Mouse (Mus musculus) hindbrain, embryonic 11.5 days (tissue): Measurements from ENCODE around the gene Col13a1. TPM values are rescaled to one million over a fixed set of nuclear protein-coding genes. Genes with fewer than 3 reads are reported as not detected.
A peak's percentile ranks its signal among the peaks of the same experiment; 100 is the strongest.

Experiments used
- ATAC-seq: fragments of 200-750 bp; cut with Nextera tagmentation; 2 replicates; pipeline ENCODE4 v1.8.0; 2017; ENCODE audit warnings: mild to moderate bottlenecking, moderate TSS enrichment, moderate library complexity; ENCODE audit not compliant: low FRiP score
- DNase-seq: peaks from one replicate; pipeline ENCODE4 v3.0.0-alpha.2; 2015; ENCODE audit warnings: low spot score
- H3K27ac ChIP-seq: fragments of 300-500 bp; sonication (generic); 2 replicates; pipeline ENCODE4 v1.5.1; 2014; ENCODE audit warnings: mild to moderate bottlenecking, low read depth, low read length
- H3K27me3 ChIP-seq: fragments of 300-500 bp; sonication (generic); 2 replicates; pipeline ENCODE4 v1.6.1; 2014; ENCODE audit warnings: mild to moderate bottlenecking, low read length, moderate library complexity, mixed read lengths; ENCODE audit not compliant: control insufficient read depth, insufficient read depth
- H3K36me3 ChIP-seq: fragments of 300-500 bp; sonication (generic); 2 replicates; pipeline ENCODE4 v1.6.1; 2014; ENCODE audit warnings: mild to moderate bottlenecking, low read length, moderate library complexity, mixed read lengths; ENCODE audit not compliant: control insufficient read depth, insufficient read depth
- H3K4me1 ChIP-seq: fragments of 300-500 bp; sonication (generic); replicated peaks from 2 replicates; pipeline ENCODE4 v1.6.1; 2014; ENCODE audit warnings: low read length, mixed read lengths; ENCODE audit not compliant: control insufficient read depth, insufficient read depth
- H3K4me2 ChIP-seq: fragments of 300-500 bp; sonication (generic); replicated peaks from 2 replicates; pipeline ENCODE4 v1.6.1; 2014; ENCODE audit warnings: mild to moderate bottlenecking, low read depth, low read length
- H3K4me3 ChIP-seq: fragments of 300-500 bp; sonication (generic); 2 replicates; pipeline ENCODE4 v1.5.1; 2014; ENCODE audit warnings: low read depth, low read length
- H3K9ac ChIP-seq: fragments of 300-500 bp; sonication (generic); 2 replicates; pipeline ENCODE4 v1.6.1; 2014; ENCODE audit warnings: low read depth, low read length
- H3K9me3 ChIP-seq: fragments of 300-500 bp; sonication (generic); 2 replicates; pipeline ENCODE4 v1.6.1; 2016; ENCODE audit warnings: low read length; ENCODE audit not compliant: control insufficient read depth
- WGBS: fragments of 180-500 bp; shearing (Covaris S2); extraction: QIAGEN DNeasy Blood & Tissue Kit; methylation state at CpG from one replicate; pipeline ENCODE4 v1.1.7; 2014; 5-methylcytosine and 5-hydroxymethylcytosine counted together
- polyA plus RNA-seq: library from polyadenylated mRNA; unstranded; fragments of >200 nt; fragmentation: Nextera tagmentation; extraction: Ambion mirVana; gene quantifications from 2 replicates; pipeline ENCODE4 v1.2.1, GENCODE M21; 2014

Gene Col13a1
- polyA plus RNA-seq, 1 experiment from 2014 or later: 1.5 TPM

DNA sequence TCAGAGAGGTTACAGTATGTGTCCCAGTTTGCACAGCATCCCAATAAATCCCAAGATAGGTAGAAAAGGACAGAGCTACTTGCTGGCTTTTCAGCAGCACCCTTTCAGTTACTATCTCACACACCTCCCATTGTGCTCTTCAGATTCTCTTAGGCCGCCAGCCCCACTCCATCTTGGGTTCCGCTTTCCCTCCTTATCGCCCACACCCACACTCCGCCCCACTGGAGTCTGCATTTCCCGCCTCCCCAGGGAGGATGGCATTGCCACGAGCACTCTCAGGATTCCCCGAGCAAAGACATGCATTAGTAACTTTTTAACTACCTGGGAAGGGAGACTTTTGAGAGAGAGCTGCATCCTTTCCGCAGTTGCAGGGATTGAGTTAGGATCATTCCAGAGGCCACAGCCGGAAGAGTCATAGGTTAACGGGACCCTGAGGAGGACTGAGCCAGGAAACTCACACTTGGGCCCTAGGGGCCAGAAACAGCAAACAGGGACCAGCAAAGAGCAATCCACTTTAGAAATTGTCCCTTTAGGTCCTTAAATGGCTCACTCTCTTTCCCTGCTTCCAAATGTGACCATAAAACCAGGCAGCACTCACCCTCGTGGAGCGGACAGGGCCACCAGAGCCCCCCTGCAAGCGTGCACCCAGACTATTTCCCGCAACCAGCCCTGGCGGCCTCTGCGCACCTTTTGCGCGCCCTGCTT lies 1.4 kb downstream of the Col13a1 start:
- DNase-seq (peak; percentile 12), ATAC-seq (no peak)
- peaks cover 6% of the 10 kb centered on the region; the same call in 1 of the 2 replicates for H3K4me1 ChIP-seq
- H3K36me3 ChIP-seq: no peaks in the 10 kb centered on the region
- H3K4me2 ChIP-seq: peak overlapping the region; percentile 87
- H3K4me3 ChIP-seq: peak overlapping the region; percentile 25
- 5% methylated on average over 18 of the region's 18 CpGs for WGBS
- H3K27ac ChIP-seq: no peak overlapping the region
- no peaks in the 10 kb centered on the region for H3K9me3 ChIP-seq
- H3K27me3 ChIP-seq: peaks cover 52% of the 10 kb centered on the region
- H3K9ac ChIP-seq: peak overlapping the region; percentile 29; the same call in 1 of the 2 replicates

DNA sequence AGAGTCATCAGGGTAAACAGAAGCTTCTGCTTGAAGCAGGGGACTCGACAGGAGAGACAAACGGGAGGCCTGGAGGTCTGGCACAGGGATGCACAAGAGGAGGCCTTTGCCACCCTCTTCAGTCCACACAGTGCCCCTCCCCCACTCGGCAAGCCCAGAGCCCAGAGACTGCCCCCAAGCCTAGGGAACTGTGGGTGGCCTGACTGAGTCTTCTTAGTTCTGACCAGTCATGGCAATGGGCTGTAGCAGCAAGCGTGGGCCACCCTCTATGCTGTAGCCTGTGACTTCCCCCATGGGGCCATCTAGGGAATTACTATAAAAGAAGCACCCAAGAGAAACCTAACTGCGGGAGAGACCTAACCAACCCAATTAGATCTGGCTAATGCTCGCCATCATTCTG lies 1.9 kb downstream of the Col13a1 start:
- DNase-seq (peak; percentile 25), ATAC-seq (no peak)
- Histone ChIP-seq H3K27ac (no peak overlapping the region), H3K36me3 (no peaks in the 10 kb centered on the region), H3K9ac (no peak overlapping the region), H3K4me2 (no peak overlapping the region), H3K27me3 (peaks cover 52% of the 10 kb centered on the region), H3K9me3 (no peaks in the 10 kb centered on the region), H3K4me3 (no peak overlapping the region), H3K4me1 (peaks cover 6% of the 10 kb centered on the region; the same call in 1 of the 2 replicates)
- 4% methylated on average over 6 of the region's 6 CpGs for WGBS

DNA sequence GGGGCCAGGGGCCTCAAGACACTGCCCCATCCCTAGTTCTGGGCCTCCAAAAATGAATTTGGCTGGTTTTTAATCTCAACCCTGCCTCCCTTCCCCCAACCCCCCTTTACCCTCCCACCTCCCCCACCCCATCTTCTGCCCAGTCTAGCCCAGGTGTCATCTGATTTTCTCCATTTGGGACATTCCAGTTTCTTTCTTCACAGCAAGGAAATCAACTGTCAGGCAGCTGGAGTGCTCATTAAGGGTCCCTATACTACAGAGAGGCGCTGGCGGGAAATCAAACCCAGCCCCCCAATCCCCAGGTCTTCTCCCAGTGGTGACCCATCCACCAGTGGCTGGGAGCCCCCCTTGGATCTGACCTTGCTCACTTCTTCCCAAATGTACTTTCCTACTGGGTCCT lies 4.3 kb downstream of the Col13a1 start:
- no peak overlapping the region for H3K27ac ChIP-seq
- peaks cover 6% of the 10 kb centered on the region; the same call in 1 of the 2 replicates for H3K4me1 ChIP-seq
- WGBS: 73% methylated on average over 2 of the region's 2 CpGs
- H3K9me3 ChIP-seq: no peaks in the 10 kb centered on the region
- no peak overlapping the region for H3K4me3 ChIP-seq
- ATAC-seq: no peak
- no peaks in the 10 kb centered on the region for H3K36me3 ChIP-seq
- no peak overlapping the region for H3K9ac ChIP-seq
- DNase-seq: no peak
- no peak overlapping the region for H3K4me2 ChIP-seq
- peaks cover 40% of the 10 kb centered on the region for H3K27me3 ChIP-seq

DNA sequence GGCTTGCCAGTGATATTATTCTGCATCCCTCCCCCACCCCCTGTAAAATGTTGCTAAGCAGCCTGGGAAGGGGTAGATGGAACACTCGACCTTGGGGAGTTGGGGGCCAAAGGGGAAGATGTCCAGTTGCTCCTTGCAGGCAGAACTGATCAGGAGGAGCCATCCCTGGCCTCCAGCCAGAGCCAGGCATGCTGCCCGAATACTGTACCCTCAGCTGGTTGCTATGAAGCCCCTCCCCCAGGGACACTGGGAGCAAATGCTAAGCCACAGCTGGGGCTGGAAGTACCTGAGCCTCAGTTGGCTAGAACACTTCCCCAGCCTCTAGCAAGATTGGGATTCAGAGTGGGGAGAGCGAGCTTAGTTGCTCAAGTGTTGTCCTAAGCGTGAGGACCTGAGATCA lies 6.9 kb downstream of the Col13a1 start:
- peaks cover 15% of the 10 kb centered on the region for H3K27me3 ChIP-seq
- H3K9ac ChIP-seq: no peak overlapping the region
- no peaks in the 10 kb centered on the region for H3K36me3 ChIP-seq
- no peak overlapping the region for H3K27ac ChIP-seq
- no peak overlapping the region for H3K4me3 ChIP-seq
- no peaks in the 10 kb centered on the region for H3K4me1 ChIP-seq
- no peaks in the 10 kb centered on the region for H3K9me3 ChIP-seq
- ATAC-seq (no peak), DNase-seq (no peak)
- 20% methylated on average over 4 of the region's 4 CpGs for WGBS
- H3K4me2 ChIP-seq: no peak overlapping the region

DNA sequence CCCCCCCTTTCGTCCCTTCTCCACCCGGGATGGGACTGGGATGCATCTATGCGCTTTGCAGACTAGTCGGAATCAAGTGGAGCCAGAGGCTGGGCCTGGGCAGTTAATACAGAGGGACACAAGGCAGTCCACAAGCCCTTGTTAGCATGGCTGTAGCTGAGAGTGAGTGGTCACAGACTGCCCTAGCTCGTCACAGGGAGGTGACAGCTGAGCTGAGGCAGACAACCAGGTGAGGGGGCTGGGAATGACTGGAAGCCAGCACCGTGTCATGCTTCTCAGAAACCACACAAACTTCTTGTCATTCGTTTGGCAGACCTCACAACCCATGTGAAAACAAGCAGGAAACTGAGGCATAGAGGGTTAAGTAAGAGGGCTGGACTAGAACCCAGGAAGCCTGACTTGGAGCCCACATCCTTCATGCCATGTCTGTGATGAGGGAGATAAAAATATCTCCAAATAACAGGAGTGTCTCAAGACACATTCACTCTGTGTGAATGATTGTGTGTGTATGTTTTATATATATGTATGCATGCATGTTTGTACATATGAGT lies 10.8 kb downstream of the Col13a1 start:
- Histone ChIP-seq H3K27ac (no peak overlapping the region), H3K9ac (no peak overlapping the region), H3K4me3 (no peak overlapping the region), H3K4me1 (no peaks in the 10 kb centered on the region), H3K36me3 (no peaks in the 10 kb centered on the region), H3K4me2 (no peak overlapping the region), H3K27me3 (no peaks in the 10 kb centered on the region), H3K9me3 (no peaks in the 10 kb centered on the region)
- ATAC-seq (no peak), DNase-seq (no peak)
- WGBS: 81% methylated on average over 7 of the region's 7 CpGs

DNA sequence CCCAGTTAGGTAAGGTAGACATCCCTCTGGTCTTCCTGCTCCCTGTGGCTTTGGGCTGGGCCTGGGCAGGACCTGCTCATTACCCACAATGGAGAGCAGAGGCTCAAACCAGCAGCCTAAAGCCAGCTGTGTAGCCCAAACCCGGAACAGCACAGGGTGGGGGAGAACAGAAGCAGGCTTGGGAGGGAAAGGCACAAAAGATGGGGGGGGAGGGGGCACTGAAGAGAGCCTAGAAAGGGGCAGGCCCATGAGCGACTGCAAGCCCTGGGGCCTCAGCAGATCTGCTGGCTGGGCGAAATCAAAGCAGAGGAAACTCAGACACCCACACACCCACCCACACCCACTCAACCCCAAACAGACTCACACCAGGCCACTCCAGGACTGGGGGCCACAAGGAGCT lies 11.7 kb downstream of the Col13a1 start:
- Histone ChIP-seq H3K27ac (no peak overlapping the region), H3K4me2 (no peak overlapping the region), H3K9ac (no peak overlapping the region), H3K9me3 (no peaks in the 10 kb centered on the region), H3K36me3 (no peaks in the 10 kb centered on the region), H3K27me3 (no peaks in the 10 kb centered on the region), H3K4me3 (no peak overlapping the region), H3K4me1 (no peaks in the 10 kb centered on the region)
- ATAC-seq: no peak
- no peak for DNase-seq
- 57% methylated on average over 3 of the region's 3 CpGs for WGBS

DNA sequence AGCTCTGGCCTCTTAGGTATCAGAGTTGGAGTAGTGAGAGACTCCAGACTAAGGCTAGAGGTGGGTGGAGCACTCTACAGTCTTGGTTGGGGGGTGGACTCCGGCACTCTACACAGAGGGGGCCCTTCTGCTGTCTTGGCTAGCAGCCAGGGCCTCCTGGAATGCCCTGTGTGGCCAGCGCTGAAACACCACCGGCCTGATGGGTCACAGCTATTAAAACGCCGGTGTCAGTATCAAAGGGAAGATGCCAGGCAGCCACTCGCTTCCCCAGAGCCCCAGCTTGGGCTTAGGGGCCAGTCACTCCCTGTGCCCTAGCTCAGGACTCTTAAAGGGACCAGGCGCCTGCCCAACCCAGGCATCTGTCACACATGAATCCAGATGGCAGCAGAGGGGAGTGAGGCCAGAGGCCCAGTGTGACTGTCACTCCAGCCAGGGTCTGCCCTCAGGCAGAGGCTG lies 13.5 kb downstream of the Col13a1 start:
- Histone ChIP-seq H3K27me3 (no peaks in the 10 kb centered on the region), H3K9me3 (no peaks in the 10 kb centered on the region), H3K27ac (no peak overlapping the region), H3K36me3 (no peaks in the 10 kb centered on the region), H3K9ac (no peak overlapping the region), H3K4me3 (no peak overlapping the region), H3K4me1 (no peaks in the 10 kb centered on the region), H3K4me2 (no peak overlapping the region)
- DNase-seq (no peak), ATAC-seq (no peak)
- WGBS: 37% methylated on average over 7 of the region's 7 CpGs

DNA sequence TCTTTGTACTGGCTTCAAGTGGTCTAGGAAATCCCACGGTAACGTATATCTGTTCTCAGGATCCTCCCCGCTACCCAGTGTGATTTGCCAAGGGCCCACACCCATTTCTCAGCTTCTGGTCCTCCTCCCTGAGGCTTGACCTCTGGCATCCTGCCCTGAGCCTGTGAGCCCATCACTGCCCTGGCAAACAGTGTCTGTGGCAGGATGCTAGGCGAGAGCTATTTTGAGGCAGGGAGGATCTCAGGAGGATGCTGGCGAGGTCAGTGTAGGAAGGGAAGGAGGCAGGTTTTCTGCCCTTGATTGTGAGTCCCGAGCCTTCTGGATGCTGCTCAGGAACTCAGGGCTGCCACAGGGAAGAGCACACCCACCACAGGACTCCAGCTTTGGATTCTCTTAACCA lies 22.2 kb downstream of the Col13a1 start:
- Histone ChIP-seq H3K4me1 (no peaks in the 10 kb centered on the region), H3K9ac (no peak overlapping the region), H3K9me3 (no peaks in the 10 kb centered on the region), H3K27ac (no peak overlapping the region), H3K36me3 (no peaks in the 10 kb centered on the region), H3K4me2 (no peak overlapping the region), H3K27me3 (no peaks in the 10 kb centered on the region), H3K4me3 (no peak overlapping the region)
- ATAC-seq (no peak), DNase-seq (no peak)
- 82% methylated on average over 6 of the region's 6 CpGs for WGBS

DNA sequence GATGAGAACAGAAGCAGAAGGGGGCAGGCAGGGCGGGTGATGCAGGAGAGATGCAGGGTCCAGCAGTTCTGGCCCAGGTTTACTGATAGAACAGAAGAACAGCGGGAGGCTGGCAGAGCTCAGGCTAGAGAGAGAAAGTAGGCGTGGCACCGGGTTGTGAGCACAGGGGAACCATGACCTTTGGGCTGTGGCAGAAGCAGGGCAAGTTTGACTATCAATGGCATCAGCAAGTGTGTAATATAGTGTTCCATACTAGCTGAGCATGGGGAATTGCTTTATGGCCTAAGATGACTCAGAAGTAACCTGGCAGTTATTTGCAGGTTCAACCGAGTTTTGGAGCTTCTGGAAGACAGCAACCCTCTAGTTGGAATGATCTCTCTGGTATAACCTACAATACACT lies 25.0 kb downstream of the Col13a1 start:
- H3K27ac ChIP-seq: no peak overlapping the region
- H3K9ac ChIP-seq: no peak overlapping the region
- no peak overlapping the region for H3K4me2 ChIP-seq
- 61% methylated on average over 5 of the region's 5 CpGs for WGBS
- H3K9me3 ChIP-seq: no peaks in the 10 kb centered on the region
- ATAC-seq (no peak), DNase-seq (no peak)
- no peaks in the 10 kb centered on the region for H3K27me3 ChIP-seq
- H3K4me1 ChIP-seq: 0 out of 2 replicates have a peak, but pooled peaks cover 2% of the 10 kb centered on the region
- no peaks in the 10 kb centered on the region for H3K36me3 ChIP-seq
- H3K4me3 ChIP-seq: no peak overlapping the region
